Mouse (Mus musculus) adrenal gland, adult 8-10 months (tissue): ENCODE data around the gene Scrn2. TPM values are rescaled to one million over a fixed set of nuclear protein-coding genes. Genes with fewer than 3 reads are reported as not detected.

Experiments
- DNase-seq: peaks from one replicate; pipeline ENCODE4 v3.0.0; 2022
- microRNA-seq, 2 experiments: library from miRNA; unstranded; fragments of <30 nt; microRNA quantifications; one replicate each; pipeline ENCODE4 v1.2.0; 2022
- total RNA-seq, 4 experiments: library from RNA; stranded (reverse); gene quantifications; 2 replicates each; pipeline ENCODE4 v1.2.4; 2022

Gene Scrn2
- total RNA-seq, 4 experiments from 2014 or later, result 19.4 to 40.6 (median 31.8) TPM

GRCm38 (mm10) chr11:97050944-97051586 is 21.3 kb downstream of the Scrn2 start:
- no peak for DNase-seq

GRCm38 (mm10) chr11:97052219-97052646 is 22.5 kb downstream of the Scrn2 start:
- no peak for DNase-seq

- DNase-seq, result no peak
These were observed 33.7 kb downstream of the Scrn2 start for GRCm38 (mm10) chr11:97063274-97063920.

- no peak for DNase-seq
These were observed 34.2 kb downstream of the Scrn2 start for GRCm38 (mm10) chr11:97063921-97064295.

- no peak for DNase-seq
These were observed 36.0 kb downstream of the Scrn2 start for GRCm38 (mm10) chr11:97065538-97066295.

- DNase-seq, result no peak
These were observed 37.1 kb downstream of the Scrn2 start for GRCm38 (mm10) chr11:97066656-97067360.

GRCm38 (mm10) chr11:97069333-97069732 is 39.6 kb downstream of the Scrn2 start:
- no peak for DNase-seq

GRCm38 (mm10) chr11:97069770-97070169 is 40.0 kb downstream of the Scrn2 start:
- DNase-seq, result no peak

GRCm38 (mm10) chr11:97071129-97071528 is 41.4 kb downstream of the Scrn2 start:
- no peak for DNase-seq

GRCm38 (mm10) chr11:97072533-97072932 is 42.8 kb downstream of the Scrn2 start:
- DNase-seq, result no peak

- no peak for DNase-seq
These were observed 44.5 kb downstream of the Scrn2 start for GRCm38 (mm10) chr11:97074235-97074634.

GRCm38 (mm10) chr11:97078751-97079150 is 49.0 kb downstream of the Scrn2 start:
- DNase-seq, result no peak

- DNase-seq, result no peak
These were observed 50.6 kb downstream of the Scrn2 start for GRCm38 (mm10) chr11:97080291-97080690.

GRCm38 (mm10) chr11:97082977-97083376 is 53.2 kb downstream of the Scrn2 start:
- no peak for DNase-seq

Small RNA genes within 50 kb of the gene (microRNA-seq; reads per million reads assigned to microRNA genes)
- 0.70 to 1.2 reads per million in 2 experiments for gene Mir8103

Other genes starting within 250 kb of the Scrn2 start
- gene Cbx1, start 240.8 kb upstream of the Scrn2 start, total RNA-seq, result 10 to 100 TPM; 63.6 to 80.2 (median 78.0) TPM
- 100 to 1,000 TPM; 460 to 743 (median 603) TPM for gene Nfe2l1, start 200.0 kb upstream of the Scrn2 start, total RNA-seq
- 10 to 100 TPM; 60.6 to 73.0 (median 64.0) TPM for gene Copz2, start 180.1 kb upstream of the Scrn2 start, total RNA-seq
- 10 to 100 TPM; 55.2 to 82.1 (median 71.5) TPM for gene Cdk5rap3, start 113.4 kb upstream of the Scrn2 start, total RNA-seq
- gene Prr15l, start 101.8 kb upstream of the Scrn2 start, total RNA-seq, result under 1 TPM in 3 of 4 experiments, not detected in 1; 0.28 to 0.70 (median 0.32) TPM
- gene Pnpo, start 86.0 kb upstream of the Scrn2 start, total RNA-seq, result 10 to 100 TPM; 34.5 to 43.3 (median 39.4) TPM
- 10 to 100 TPM; 13.8 to 21.0 (median 16.4) TPM for gene Sp2, start 47.0 kb upstream of the Scrn2 start, total RNA-seq
- under 1 TPM; 0.28 to 0.94 (median 0.61) TPM for gene Sp6, start 16.5 kb upstream of the Scrn2 start, total RNA-seq
- 1 to 10 TPM; 1.1 to 1.5 (median 1.3) TPM for gene Lrrc46, start 11.5 kb downstream of the Scrn2 start, total RNA-seq
- gene Mrpl10, start 11.6 kb downstream of the Scrn2 start, total RNA-seq, result 100 to 1,000 TPM; 129 to 161 (median 147) TPM
- 10 to 100 TPM; 14.3 to 23.7 (median 18.1) TPM for gene Osbpl7, start 20.7 kb downstream of the Scrn2 start, total RNA-seq
- under 1 TPM; 0.31 to 0.51 (median 0.48) TPM for gene Tbx21, start 85.4 kb downstream of the Scrn2 start, total RNA-seq
- gene Tbkbp1, start 121.6 kb downstream of the Scrn2 start, total RNA-seq, result 10 to 100 TPM in 3 of 4 experiments, 1 to 10 TPM in 1; 9.5 to 13.8 (median 11.6) TPM
- gene Kpnb1, start 157.9 kb downstream of the Scrn2 start, total RNA-seq, result 100 to 1,000 TPM; 115 to 133 (median 124) TPM